Mouse (Mus musculus): Measurements from ENCODE around the gene Nmral1. TPM values are rescaled to one million over a fixed set of nuclear protein-coding genes. Genes with fewer than 3 reads are reported as not detected.

The Nmral1 gene
- total and polyA plus RNA-seq, 2 experiments from 2014 or later, result 33.5 to 37.1 TPM

DNA sequence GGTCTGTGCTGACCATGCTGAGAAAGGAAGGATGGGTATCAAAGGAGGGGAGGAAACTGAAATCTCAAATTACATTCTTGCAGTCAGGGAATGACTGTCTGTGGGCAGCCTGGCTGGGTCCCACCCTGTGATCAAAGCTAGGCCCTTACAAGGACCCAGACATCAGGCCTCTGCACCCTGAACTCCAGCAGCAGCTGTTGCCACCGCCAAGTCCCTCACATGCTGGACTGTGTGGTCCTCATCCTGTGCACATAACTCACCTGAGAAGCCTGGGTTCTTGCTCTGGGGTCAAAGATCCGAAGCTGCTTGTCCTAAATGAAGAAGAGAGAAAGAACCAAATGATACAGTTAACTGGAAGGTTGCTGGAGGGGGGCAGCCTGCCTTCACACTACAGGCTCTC, 57.6 kb downstream of the Nmral1 start:
- Histone ChIP-seq H3K4me2 (ENCODE audit: low read depth, low read length, poor library complexity, severe bottlenecking) (no peak overlapping the region), H3K9ac (replicated peaks; ENCODE audit: low read length, poor library complexity, severe bottlenecking) (no peak overlapping the region), H3K4me3 (ENCODE audit: low read depth, low read length) (no peak overlapping the region), H3K27ac (ENCODE audit: low read depth, low read length) (no peak overlapping the region), H3K27me3 (ENCODE audit: insufficient read depth, low read length) (no peaks in the 10 kb centered on the region), H3K36me3 (ENCODE audit: insufficient read depth, low read length) (peaks cover 13% of the 10 kb centered on the region), H3K9me3 (ENCODE audit: low read length) (no peaks in the 10 kb centered on the region), H3K4me1 (ENCODE audit: insufficient read depth, low read length) (no peaks in the 10 kb centered on the region)
- ATAC-seq (ENCODE audit: low FRiP score), result no peak
- 83% methylated on average over 2 of the region's 2 CpGs for WGBS
- no peak for TF ChIP-seq CTCF (IDR thresholded peaks at IDR 0.05)
- DNase-seq (ENCODE audit: low spot score), result no peak

Other genes starting within 250 kb of the Nmral1 start
- gene Srl, start 177.5 kb downstream of the Nmral1 start, total RNA-seq (2014; rRNA removed), result 34.4 and 59.9 TPM in 2 replicates
- 11.3 and 11.6 TPM in 2 replicates for gene Srl, start 177.5 kb downstream of the Nmral1 start, polyA plus RNA-seq (2015; fragmentation: Nextera tagmentation; extraction: Ambion mirVana)
- 6.7 and 6.8 TPM in 2 replicates for gene Tfap4, start 159.5 kb downstream of the Nmral1 start, total RNA-seq (2014; rRNA removed)
- gene Tfap4, start 159.5 kb downstream of the Nmral1 start, polyA plus RNA-seq (2015; fragmentation: Nextera tagmentation; extraction: Ambion mirVana), result 5.2 and 5.9 TPM in 2 replicates
- gene Glis2, start 124.6 kb downstream of the Nmral1 start, total RNA-seq (2014; rRNA removed), result 20.0 and 20.6 TPM in 2 replicates
- 10.8 and 12.0 TPM in 2 replicates for gene Glis2, start 124.6 kb downstream of the Nmral1 start, polyA plus RNA-seq (2015; fragmentation: Nextera tagmentation; extraction: Ambion mirVana)
- gene Pam16, start 94.4 kb downstream of the Nmral1 start, total RNA-seq (2014; rRNA removed), result 31.7 and 40.2 TPM in 2 replicates
- gene Pam16, start 94.4 kb downstream of the Nmral1 start, polyA plus RNA-seq (2015; fragmentation: Nextera tagmentation; extraction: Ambion mirVana), result 134 TPM in 2 replicates
- 12.0 and 14.2 TPM in 2 replicates for gene Vasn, start 79.4 kb downstream of the Nmral1 start, total RNA-seq (2014; rRNA removed)
- 4.7 TPM in 2 replicates for gene Vasn, start 79.4 kb downstream of the Nmral1 start, polyA plus RNA-seq (2015; fragmentation: Nextera tagmentation; extraction: Ambion mirVana)
- gene Dnaja3, start 79.4 kb downstream of the Nmral1 start, total RNA-seq (2014; rRNA removed), result 62.1 and 65.5 TPM in 2 replicates
- 54.1 and 57.0 TPM in 2 replicates for gene Dnaja3, start 79.4 kb downstream of the Nmral1 start, polyA plus RNA-seq (2015; fragmentation: Nextera tagmentation; extraction: Ambion mirVana)
- gene Coro7, start 39.6 kb downstream of the Nmral1 start, total RNA-seq (2014; rRNA removed), result 31.1 and 39.8 TPM in 2 replicates
- gene Coro7, start 39.6 kb downstream of the Nmral1 start, polyA plus RNA-seq (2015; fragmentation: Nextera tagmentation; extraction: Ambion mirVana), result 28.7 and 31.9 TPM in 2 replicates
- 37.9 and 43.2 TPM in 2 replicates for gene Hmox2, start 7.0 kb upstream of the Nmral1 start, total RNA-seq (2014; rRNA removed)
- gene Hmox2, start 7.0 kb upstream of the Nmral1 start, polyA plus RNA-seq (2015; fragmentation: Nextera tagmentation; extraction: Ambion mirVana), result 92.7 and 102 TPM in 2 replicates
- gene Cdip1, start 70.9 kb upstream of the Nmral1 start, total RNA-seq (2014; rRNA removed), result 122 and 130 TPM in 2 replicates
- 131 and 139 TPM in 2 replicates for gene Cdip1, start 70.9 kb upstream of the Nmral1 start, polyA plus RNA-seq (2015; fragmentation: Nextera tagmentation; extraction: Ambion mirVana)
- not detected in 2 replicates for gene 4930562C15Rik, start 116.1 kb upstream of the Nmral1 start, total RNA-seq (2014; rRNA removed)
- 0.47 TPM in 1 of 2 replicates, not detected in the other for gene 4930562C15Rik, start 116.1 kb upstream of the Nmral1 start, polyA plus RNA-seq (2015; fragmentation: Nextera tagmentation; extraction: Ambion mirVana)
- 30.3 and 35.0 TPM in 2 replicates for gene Ubald1, start 161.0 kb upstream of the Nmral1 start, total RNA-seq (2014; rRNA removed)
- gene Ubald1, start 161.0 kb upstream of the Nmral1 start, polyA plus RNA-seq (2015; fragmentation: Nextera tagmentation; extraction: Ambion mirVana), result 79.9 and 82.5 TPM in 2 replicates
- 199 and 221 TPM in 2 replicates for gene Mgrn1, start 166.9 kb upstream of the Nmral1 start, total RNA-seq (2014; rRNA removed)
- 117 and 127 TPM in 2 replicates for gene Mgrn1, start 166.9 kb upstream of the Nmral1 start, polyA plus RNA-seq (2015; fragmentation: Nextera tagmentation; extraction: Ambion mirVana)
- 46.7 and 48.6 TPM in 2 replicates for gene Nudt16l1, start 219.4 kb upstream of the Nmral1 start, total RNA-seq (2014; rRNA removed)
- gene Nudt16l1, start 219.4 kb upstream of the Nmral1 start, polyA plus RNA-seq (2015; fragmentation: Nextera tagmentation; extraction: Ambion mirVana), result 103 and 117 TPM in 2 replicates
- gene Anks3, start 244.8 kb upstream of the Nmral1 start, total RNA-seq (2014; rRNA removed), result 36.7 and 62.2 TPM in 2 replicates
- gene Anks3, start 244.8 kb upstream of the Nmral1 start, polyA plus RNA-seq (2015; fragmentation: Nextera tagmentation; extraction: Ambion mirVana), result 44.3 and 46.9 TPM in 2 replicates